In the genomic region with DNA sequence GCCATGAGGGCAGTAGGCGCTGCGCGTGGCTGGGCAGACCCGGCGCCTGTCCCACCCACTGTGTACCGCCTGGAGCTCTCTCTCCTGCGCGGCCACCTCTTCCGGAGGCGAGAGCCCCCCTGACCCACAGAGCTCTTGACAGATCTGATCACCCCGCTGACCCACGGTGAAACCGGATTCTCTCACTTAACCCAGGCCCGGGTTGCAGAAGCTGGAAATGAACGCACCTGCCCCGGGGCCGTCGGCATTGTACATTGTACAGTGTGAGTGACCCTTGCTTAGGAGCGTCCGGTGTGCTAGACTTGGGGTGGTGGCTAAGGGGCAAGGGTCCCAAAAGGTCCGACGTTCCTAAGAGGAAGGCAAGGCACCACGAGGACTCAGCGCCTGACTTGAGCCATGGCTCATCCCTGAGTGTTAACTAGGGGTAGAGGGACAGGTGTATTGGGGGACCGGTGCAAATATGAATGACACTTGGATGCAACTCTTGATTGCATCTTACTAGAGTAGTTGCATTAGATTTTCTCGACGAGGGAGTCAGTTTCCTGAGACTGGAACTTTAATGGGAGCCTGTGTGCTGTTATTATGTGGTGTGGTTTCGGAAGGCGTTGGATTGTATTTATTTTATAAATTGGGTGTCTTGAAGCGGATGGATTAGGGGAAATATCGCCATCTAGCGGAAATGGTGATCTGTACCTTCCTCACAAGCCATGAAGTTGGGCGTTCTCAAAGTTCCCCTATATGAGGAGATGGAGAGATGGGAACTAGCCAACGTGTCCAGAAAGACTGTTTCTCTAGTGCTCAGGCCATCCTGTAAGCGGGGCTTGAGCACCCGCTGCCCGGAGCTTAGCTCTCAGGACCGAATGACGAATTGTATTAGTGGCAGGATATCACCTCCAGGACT, we compare ENCODE assay signal across 8 mouse cellular contexts. TPM values are rescaled to one million over a fixed set of nuclear protein-coding genes. Genes with fewer than 3 reads are reported as not detected.
DNase-seq lines count a peak whose midpoint lies in the region; ATAC-seq and TF ChIP-seq lines count a peak whose summit lies in the region.

No protein-coding gene starts in this region.

- DNase-seq in CD4-positive helper T cell, adult 2 months (ENCODE audit: low read depth, low spot score), result peak; percentile 34
- DNase-seq in thymus, postnatal 25 days, result peak; percentile 20

- peak; percentile 38 for ATAC-seq in embryonic facial prominence, embryonic 12.5 days (ENCODE audit: insufficient number of reproducible peaks, insufficient read depth, low FRiP score, low TSS enrichment)
- ATAC-seq in heart, embryonic 14.5 days (ENCODE audit: insufficient number of reproducible peaks, insufficient read depth, low FRiP score, low read depth), result 0 out of 2 replicates have a peak, but pooled peaks have one; percentile 40
- peak; percentile 41 for ATAC-seq in kidney, embryonic 16.5 days (ENCODE audit: low FRiP score, low TSS enrichment)
- ATAC-seq in limb, embryonic 15.5 days (ENCODE audit: insufficient number of reproducible peaks, low FRiP score, low TSS enrichment, low read depth), result no peak

- H3K36me3 ChIP-seq in embryonic facial prominence, embryonic 12.5 days, result no peaks in the 10 kb centered on the region
- H3K36me3 ChIP-seq in heart, embryonic 14.5 days (ENCODE audit: control insufficient read depth, insufficient read depth, low read length), result no peaks in the 10 kb centered on the region
- no peaks in the 10 kb centered on the region for H3K36me3 ChIP-seq in kidney, embryonic 16.5 days (ENCODE audit: insufficient read depth, low read length)
- no peaks in the 10 kb centered on the region for H3K36me3 ChIP-seq in limb, embryonic 15.5 days
- no peaks in the 10 kb centered on the region for H3K36me3 ChIP-seq in myocyte (ENCODE audit: control insufficient read depth, insufficient read depth)

- WGBS in bone marrow, adult 2 months, result 2% methylated on average over 39 of the region's 39 CpGs
- WGBS in embryonic facial prominence, embryonic 12.5 days, result under 1% methylated on average over 39 of the region's 39 CpGs
- WGBS in heart, embryonic 14.5 days, result under 1% methylated on average over 39 of the region's 39 CpGs
- WGBS in kidney, embryonic 16.5 days, result under 1% methylated on average over 39 of the region's 39 CpGs
- WGBS in limb, embryonic 15.5 days, result under 1% methylated on average over 39 of the region's 39 CpGs

- peak overlapping the region; percentile 73 for H3K9ac ChIP-seq in embryonic facial prominence, embryonic 12.5 days
- H3K9ac ChIP-seq in heart, embryonic 14.5 days (ENCODE audit: low read length), result peak overlapping the region; percentile 60; the same call in 1 of the 2 replicates
- peak overlapping the region; percentile 63 for H3K9ac ChIP-seq in kidney, embryonic 16.5 days (replicated peaks; ENCODE audit: low read length)
- peak overlapping the region; percentile 61 for H3K9ac ChIP-seq in limb, embryonic 15.5 days

- peak overlapping the region; percentile 63 for H3ac ChIP-seq in myocyte (ENCODE audit: control insufficient read depth, insufficient read length)

- H3K27me3 ChIP-seq in embryonic facial prominence, embryonic 12.5 days, result peaks cover 47% of the 10 kb centered on the region
- peaks cover 82% of the 10 kb centered on the region for H3K27me3 ChIP-seq in heart, embryonic 14.5 days (ENCODE audit: control insufficient read depth, insufficient read depth, low read length)
- peaks cover 38% of the 10 kb centered on the region for H3K27me3 ChIP-seq in kidney, embryonic 16.5 days (ENCODE audit: insufficient read depth, low read length)
- peaks cover 28% of the 10 kb centered on the region for H3K27me3 ChIP-seq in limb, embryonic 15.5 days
- no peaks in the 10 kb centered on the region for H3K27me3 ChIP-seq in myocyte (ENCODE audit: control insufficient read depth, insufficient read depth, insufficient read length)

- no peaks in the 10 kb centered on the region for H3K4me1 ChIP-seq in bone marrow, adult 2 months (ENCODE audit: control insufficient read depth, insufficient read depth, low read length)
- H3K4me1 ChIP-seq in embryonic facial prominence, embryonic 12.5 days, result peaks cover 22% of the 10 kb centered on the region
- peaks cover 7 to 22% of the 10 kb centered on the region in 2 experiments for H3K4me1 ChIP-seq in heart, embryonic 14.5 days (ENCODE audit: control insufficient read depth in 2 of 2, insufficient read depth in 2 of 2, low read length in 2 of 2)
- H3K4me1 ChIP-seq in kidney, embryonic 16.5 days (ENCODE audit: insufficient read depth, low read length), result peaks cover 22% of the 10 kb centered on the region
- peaks cover 45% of the 10 kb centered on the region for H3K4me1 ChIP-seq in limb, embryonic 15.5 days

- H3K4me2 ChIP-seq in embryonic facial prominence, embryonic 12.5 days (replicated peaks), result peak overlapping the region; percentile 98
- H3K4me2 ChIP-seq in heart, embryonic 14.5 days (ENCODE audit: low read length), result peak overlapping the region; percentile 100
- H3K4me2 ChIP-seq in kidney, embryonic 16.5 days (replicated peaks; ENCODE audit: low read depth, low read length), result peak overlapping the region; percentile 99
- H3K4me2 ChIP-seq in limb, embryonic 15.5 days, result peak overlapping the region; percentile 97
- H3K4me2 ChIP-seq in myocyte (ENCODE audit: low read depth), result peak overlapping the region; percentile 82

- TF ChIP-seq POLR2A in bone marrow, adult 2 months (IDR thresholded peaks at IDR 0.05; ENCODE audit: borderline replicate concordance, control insufficient read depth, low read depth, low read length), result no peak
- TF ChIP-seq POLR2A in myocyte (IDR thresholded peaks at IDR 0.05; ENCODE audit: insufficient read length, low read depth), result no peak

- no peak overlapping the region; the same call in 1 of the 2 replicates for H3K27ac ChIP-seq in bone marrow, adult 2 months (ENCODE audit: control insufficient read depth, insufficient read depth, low read depth, low read length, poor library complexity)
- peak overlapping the region; percentile 76 for H3K27ac ChIP-seq in embryonic facial prominence, embryonic 12.5 days
- no peak overlapping the region for H3K27ac ChIP-seq in heart, embryonic 14.5 days (replicated peaks in 1 of 2; ENCODE audit: control insufficient read depth in 1 of 2, insufficient read depth in 1 of 2, low read depth in 2 of 2, low read length in 2 of 2)
- no peak overlapping the region for H3K27ac ChIP-seq in kidney, embryonic 16.5 days (ENCODE audit: low read length)
- H3K27ac ChIP-seq in limb, embryonic 15.5 days, result peak overlapping the region; percentile 84

- peaks cover 4% of the 10 kb centered on the region for H3K79me2 ChIP-seq in myocyte (ENCODE audit: control insufficient read depth, insufficient read depth)

- no peaks in the 10 kb centered on the region for H3K9me3 ChIP-seq in embryonic facial prominence, embryonic 12.5 days
- no peaks in the 10 kb centered on the region for H3K9me3 ChIP-seq in heart, embryonic 14.5 days (ENCODE audit: control insufficient read depth, low read length)
- no peaks in the 10 kb centered on the region for H3K9me3 ChIP-seq in kidney, embryonic 16.5 days (ENCODE audit: low read length)
- no peaks in the 10 kb centered on the region for H3K9me3 ChIP-seq in limb, embryonic 15.5 days

- H3K4me3 ChIP-seq in bone marrow, adult 2 months (replicated peaks; ENCODE audit: control insufficient read depth, low read depth, low read length), result no peak overlapping the region
- peak overlapping the region; percentile 68 for H3K4me3 ChIP-seq in embryonic facial prominence, embryonic 12.5 days
- peak overlapping the region; percentile 48 to 51 for H3K4me3 ChIP-seq in heart, embryonic 14.5 days (ENCODE audit: control insufficient read depth in 1 of 2, insufficient read depth in 1 of 2, low read depth in 1 of 2, low read length in 2 of 2)
- peak overlapping the region; percentile 60 for H3K4me3 ChIP-seq in kidney, embryonic 16.5 days (ENCODE audit: low read length)
- H3K4me3 ChIP-seq in limb, embryonic 15.5 days, result peak overlapping the region; percentile 70
- H3K4me3 ChIP-seq in myocyte, result peak overlapping the region; percentile 49

- 0 out of 2 replicates have a peak, but pooled peaks have one; percentile 12 for TF ChIP-seq CTCF in bone marrow, adult 2 months (IDR thresholded peaks at IDR 0.05; ENCODE audit: control insufficient read depth, insufficient read depth, low read length)

TF ChIP-seq in myocyte, 11 proteins besides CTCF, POLR2A, EP300 and RAD21:
- TF ChIP-seq SRF (IDR thresholded peaks at IDR 0.05; ENCODE audit: control insufficient read depth, insufficient read length, low read depth) (no peak), MYOG (IDR thresholded peaks at IDR 0.05; ENCODE audit: control insufficient read depth in 1 of 3, insufficient read depth in 1 of 3, insufficient read length in 2 of 3, low read depth in 2 of 3) (peak in 1 of 3 experiments; percentile 33), USF1 (IDR thresholded peaks at IDR 0.05; ENCODE audit: low read depth) (no peak), TCF3 (IDR thresholded peaks at IDR 0.05; ENCODE audit: insufficient read length, low read depth) (no peak), E2F4 (IDR thresholded peaks at IDR 0.05; ENCODE audit: insufficient read depth) (no peak), POLR2AphosphoS2 (IDR thresholded peaks at IDR 0.05; ENCODE audit: insufficient read length, low read depth) (no peak), TCF12 (IDR thresholded peaks at IDR 0.05; ENCODE audit: insufficient read depth, poor library complexity, severe bottlenecking) (no peak), REST (IDR thresholded peaks at IDR 0.05; ENCODE audit: insufficient read depth, insufficient read length) (no peak), MYOD1 (IDR thresholded peaks at IDR 0.05; ENCODE audit: control insufficient read depth in 1 of 3, insufficient read length in 2 of 3, low read depth in 2 of 3) (no peak), CEBPB (IDR thresholded peaks at IDR 0.05; ENCODE audit: insufficient read depth, poor library complexity, severe bottlenecking) (0 out of 2 replicates have a peak, but pooled peaks have one; percentile 35), MAX (IDR thresholded peaks at IDR 0.05; ENCODE audit: low read depth) (no peak)
TF ChIP-seq in myocyte: peak in this region for 2.

RNA-seq across cellular contexts. Expression of gene Rgma, which starts 1.0 kb away (rescaled TPM):
- polyA plus RNA-seq in bone marrow, adult 2 months (2011; ENCODE audit: insufficient read depth, insufficient read length, low replicate concordance, missing spikeins), result 1.1 TPM in 1 of 2 replicates, not detected in the other
- polyA plus RNA-seq in embryonic facial prominence, embryonic 12.5 days (2016; fragmentation: Nextera tagmentation; extraction: Ambion mirVana), result 24.3 and 28.1 TPM in 2 replicates
- 3.1 and 3.2 TPM in 2 replicates for polyA plus RNA-seq in heart, embryonic 14.5 days (2014; fragmentation: Nextera tagmentation; extraction: Ambion mirVana)
- 10.0 and 12.8 TPM in 2 replicates for polyA plus RNA-seq in kidney, embryonic 16.5 days (2015; fragmentation: Nextera tagmentation; extraction: Ambion mirVana)
- 17.1 and 18.0 TPM in 2 replicates for polyA plus RNA-seq in limb, embryonic 15.5 days (2015; fragmentation: Nextera tagmentation; extraction: Ambion mirVana)
- 34.0 TPM for polyA plus RNA-seq in myocyte (2012; fragmentation: generic; extraction: Trizol)

Comparison
In these comparisons a context has a peak if more than half of its experiments do, and no peak if none do; other contexts are left out.
1. H3K27ac ChIP-seq: peak in embryonic facial prominence, embryonic 12.5 days (single experiment) and limb, embryonic 15.5 days (single experiment); none in bone marrow, adult 2 months (single experiment), heart, embryonic 14.5 days (0 of 2) and kidney, embryonic 16.5 days (single experiment).
2. Peak in every context shown above with its lines, with median percentiles within 50 percentile points of each other: H3K4me2 ChIP-seq and H3K9ac ChIP-seq.